Mouse (Mus musculus): ENCODE data around the gene Grid2. TPM values are rescaled to one million over a fixed set of nuclear protein-coding genes. Genes with fewer than 3 reads are reported as not detected.

Grid2 gene
- polyA plus RNA-seq, 1 experiment from 2014 or later: 1.4 TPM

GRCm38 (mm10) chr6:63284419-63284818, 28.7 kb downstream of the Grid2 start:
- Histone ChIP-seq H3K9me3 (ENCODE audit: low read depth, low read length) (no peaks in the 10 kb centered on the region), H3K4me2 (no peak overlapping the region), H3K27ac (ENCODE audit: low read depth) (no peak overlapping the region), H3K4me3 (ENCODE audit: low read depth, low read length) (no peak overlapping the region), H3K27me3 (ENCODE audit: insufficient read depth, low read length) (no peaks in the 10 kb centered on the region), H3K4me1 (ENCODE audit: insufficient read depth) (no peaks in the 10 kb centered on the region), H3K36me3 (ENCODE audit: insufficient read depth) (no peaks in the 10 kb centered on the region), H3K9ac (no peak overlapping the region)
- WGBS: 65% methylated on average over 1 of the region's 1 CpGs
- TF ChIP-seq CTCF (IDR thresholded peaks at IDR 0.05; ENCODE audit: low read depth): no peak
- peak; percentile 1 for DNase-seq
- no peak for ATAC-seq (ENCODE audit: insufficient read depth)

- H3K27ac ChIP-seq (ENCODE audit: low read depth): no peak overlapping the region
- no peaks in the 10 kb centered on the region for H3K9me3 ChIP-seq (ENCODE audit: low read depth, low read length)
- no peaks in the 10 kb centered on the region for H3K27me3 ChIP-seq (ENCODE audit: insufficient read depth, low read length)
- DNase-seq (peak; percentile 55), ATAC-seq (ENCODE audit: insufficient read depth) (peak; percentile 47; the same call in 1 of the 2 replicates)
- WGBS: 46% methylated on average over 3 of the region's 3 CpGs
- TF ChIP-seq CTCF (IDR thresholded peaks at IDR 0.05; ENCODE audit: low read depth): no peak
- no peak overlapping the region for H3K4me3 ChIP-seq (ENCODE audit: low read depth, low read length)
- no peak overlapping the region for H3K4me2 ChIP-seq
- H3K4me1 ChIP-seq (ENCODE audit: insufficient read depth): no peaks in the 10 kb centered on the region
- no peaks in the 10 kb centered on the region for H3K36me3 ChIP-seq (ENCODE audit: insufficient read depth)
- no peak overlapping the region for H3K9ac ChIP-seq
Observed at GRCm38 (mm10) chr6:63342438-63343004, 86.8 kb downstream of the Grid2 start.

GRCm38 (mm10) chr6:63347015-63347414, 91.3 kb downstream of the Grid2 start:
- Histone ChIP-seq H3K4me2 (no peak overlapping the region), H3K9me3 (ENCODE audit: low read depth, low read length) (no peaks in the 10 kb centered on the region), H3K4me3 (ENCODE audit: low read depth, low read length) (no peak overlapping the region), H3K9ac (no peak overlapping the region), H3K36me3 (ENCODE audit: insufficient read depth) (no peaks in the 10 kb centered on the region), H3K27me3 (ENCODE audit: insufficient read depth, low read length) (no peaks in the 10 kb centered on the region), H3K27ac (ENCODE audit: low read depth) (no peak overlapping the region), H3K4me1 (ENCODE audit: insufficient read depth) (no peaks in the 10 kb centered on the region)
- ATAC-seq (ENCODE audit: insufficient read depth): no peak
- TF ChIP-seq CTCF (IDR thresholded peaks at IDR 0.05; ENCODE audit: low read depth): no peak
- no peak for DNase-seq
- 77% methylated on average over 1 of the region's 1 CpGs for WGBS

GRCm38 (mm10) chr6:63381061-63381611, 125.5 kb downstream of the Grid2 start:
- ATAC-seq (ENCODE audit: insufficient read depth): no peak
- Histone ChIP-seq H3K36me3 (ENCODE audit: insufficient read depth) (no peaks in the 10 kb centered on the region), H3K27me3 (ENCODE audit: insufficient read depth, low read length) (no peaks in the 10 kb centered on the region), H3K9me3 (ENCODE audit: low read depth, low read length) (no peaks in the 10 kb centered on the region), H3K9ac (no peak overlapping the region), H3K4me3 (ENCODE audit: low read depth, low read length) (no peak overlapping the region), H3K4me1 (ENCODE audit: insufficient read depth) (no peaks in the 10 kb centered on the region), H3K4me2 (no peak overlapping the region), H3K27ac (ENCODE audit: low read depth) (no peak overlapping the region)
- TF ChIP-seq CTCF (IDR thresholded peaks at IDR 0.05; ENCODE audit: low read depth): no peak
- no peak for DNase-seq
- WGBS: 86% methylated on average over 1 of the region's 1 CpGs

- Histone ChIP-seq H3K27me3 (ENCODE audit: insufficient read depth, low read length) (no peaks in the 10 kb centered on the region), H3K4me1 (ENCODE audit: insufficient read depth) (no peaks in the 10 kb centered on the region), H3K9me3 (ENCODE audit: low read depth, low read length) (no peaks in the 10 kb centered on the region), H3K9ac (no peak overlapping the region), H3K4me3 (ENCODE audit: low read depth, low read length) (no peak overlapping the region), H3K4me2 (no peak overlapping the region), H3K27ac (ENCODE audit: low read depth) (no peak overlapping the region), H3K36me3 (ENCODE audit: insufficient read depth) (no peaks in the 10 kb centered on the region)
- no peak for TF ChIP-seq CTCF (IDR thresholded peaks at IDR 0.05; ENCODE audit: low read depth)
- DNase-seq: no peak
- whole genome bisulfite sequencing: 79% methylated on average over 3 of the region's 3 CpGs
- no peak for ATAC-seq (ENCODE audit: insufficient read depth)
Observed at GRCm38 (mm10) chr6:63401698-63402097, 146.0 kb downstream of the Grid2 start.

- no peaks in the 10 kb centered on the region for H3K9me3 ChIP-seq (ENCODE audit: low read depth, low read length)
- H3K4me1 ChIP-seq (ENCODE audit: insufficient read depth): no peaks in the 10 kb centered on the region
- H3K9ac ChIP-seq: no peak overlapping the region
- no peak overlapping the region for H3K4me3 ChIP-seq (ENCODE audit: low read depth, low read length)
- ATAC-seq (ENCODE audit: insufficient read depth) (no peak), DNase-seq (no peak)
- H3K36me3 ChIP-seq (ENCODE audit: insufficient read depth): no peaks in the 10 kb centered on the region
- no peaks in the 10 kb centered on the region for H3K27me3 ChIP-seq (ENCODE audit: insufficient read depth, low read length)
- H3K4me2 ChIP-seq: no peak overlapping the region
- no peak overlapping the region for H3K27ac ChIP-seq (ENCODE audit: low read depth)
- WGBS: 80% methylated on average over 1 of the region's 1 CpGs
- no peak for TF ChIP-seq CTCF (IDR thresholded peaks at IDR 0.05; ENCODE audit: low read depth)
Observed at GRCm38 (mm10) chr6:63417534-63417933, 161.9 kb downstream of the Grid2 start.

GRCm38 (mm10) chr6:63432751-63433150, 177.1 kb downstream of the Grid2 start:
- H3K9me3 ChIP-seq (ENCODE audit: low read depth, low read length): no peaks in the 10 kb centered on the region

More at GRCm38 (mm10) chr6:63432751-63433150, 177.1 kb downstream of the Grid2 start:
- Histone ChIP-seq H3K36me3 (ENCODE audit: insufficient read depth) (no peaks in the 10 kb centered on the region), H3K27ac (ENCODE audit: low read depth) (no peak overlapping the region), H3K9ac (no peak overlapping the region), H3K4me1 (ENCODE audit: insufficient read depth) (no peaks in the 10 kb centered on the region), H3K4me2 (no peak overlapping the region), H3K27me3 (ENCODE audit: insufficient read depth, low read length) (no peaks in the 10 kb centered on the region), H3K4me3 (ENCODE audit: low read depth, low read length) (no peak overlapping the region)
- DNase-seq (no peak), ATAC-seq (ENCODE audit: insufficient read depth) (no peak)
- WGBS: 83% methylated on average over 2 of the region's 2 CpGs
- no peak for TF ChIP-seq CTCF (IDR thresholded peaks at IDR 0.05; ENCODE audit: low read depth)
